Mouse (Mus musculus): ENCODE data around the gene Myh1.

GRCm38 (mm10) chr11:67237481-67238079 lies 37.7 kb downstream of the Myh1 start, which contains the start of gene Myh4:
- TF ChIP-seq CTCF (IDR thresholded peaks at IDR 0.05; ENCODE audit: borderline replicate concordance, control insufficient read depth, extremely low read depth, insufficient read depth, low read length, poor library complexity) (no peak), POLR2A (IDR thresholded peaks at IDR 0.05; ENCODE audit: control insufficient read depth, extremely low read depth, insufficient read depth, low read length, poor library complexity) (no peak)

Data from thymus, adult 2 months (tissue).